Mouse (Mus musculus): Measurements from ENCODE around the gene Spty2d1.
"Not testable (repeated sequence)": the region's sequence is repeated elsewhere in the genome, so short reads cannot be mapped to it uniquely, and the experiment has no call there.

Gene Spty2d1

DNA sequence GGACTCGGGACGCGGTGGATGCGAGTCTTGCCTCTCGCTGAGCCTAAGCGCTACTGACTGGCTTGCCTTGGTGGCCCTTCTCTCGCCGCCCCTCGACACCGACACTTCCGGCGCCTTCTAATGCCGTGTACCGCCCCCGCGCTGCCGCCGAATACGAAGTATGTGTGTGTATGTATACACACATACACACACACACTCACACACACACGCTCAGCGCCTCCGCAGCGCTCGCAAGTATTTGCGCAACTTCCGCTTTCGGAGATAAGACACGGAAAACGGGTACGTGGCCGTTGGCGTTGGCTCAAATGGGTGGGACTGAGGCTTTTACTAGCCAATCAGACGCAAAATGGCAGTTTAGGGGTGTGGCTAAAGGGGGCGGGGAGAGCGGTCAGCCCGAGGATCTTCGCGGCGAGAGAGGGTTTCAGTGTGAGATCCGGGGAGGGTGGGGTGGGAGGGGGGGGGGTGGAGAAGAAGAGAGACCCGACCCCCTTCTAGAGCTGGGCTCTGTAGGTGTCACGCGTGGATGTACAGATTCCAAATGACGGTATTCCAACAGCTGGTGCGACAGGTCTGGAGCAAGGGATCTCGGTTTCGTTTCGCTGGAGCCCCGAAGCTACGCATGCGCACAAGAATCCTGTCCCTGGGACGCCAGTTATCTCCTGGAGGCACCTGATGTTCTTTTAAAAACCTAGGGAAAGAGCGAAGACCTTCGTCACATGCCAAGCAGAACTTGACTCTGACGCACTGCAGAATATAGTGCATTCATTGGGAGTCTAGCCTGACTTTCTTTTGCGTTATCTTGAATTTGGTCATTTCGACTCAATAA is at the start of gene Spty2d1:
TSS of gene Spty2d1 (minus strand) at position 244 of the 826 bp plus-strand sequence.
- DNase-seq (ENCODE audit: extremely low read depth, insufficient read length, low spot score) = peak; percentile 96

DNA sequence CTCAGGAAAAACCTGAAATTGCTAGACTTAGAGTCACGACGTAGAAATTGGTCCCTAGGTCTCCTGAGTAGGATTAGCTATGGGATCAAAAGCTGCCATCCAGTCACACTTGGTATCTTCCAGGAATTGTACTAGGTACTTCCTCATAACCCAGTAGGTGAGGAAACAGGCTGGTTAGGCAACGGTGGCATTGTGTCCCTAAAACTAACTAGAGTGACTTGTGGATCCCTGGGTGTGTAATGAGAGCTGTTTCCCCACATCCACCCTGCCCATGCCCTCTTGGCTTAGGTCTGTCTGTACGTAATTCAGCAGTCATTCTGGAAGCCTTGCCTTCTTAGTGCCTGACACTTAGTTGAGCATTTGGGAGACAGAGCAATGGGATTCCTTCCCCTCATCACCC is 48.1 kb upstream of the Spty2d1 start:
- DNase-seq (ENCODE audit: extremely low read depth, insufficient read length, low spot score) = no peak

DNA sequence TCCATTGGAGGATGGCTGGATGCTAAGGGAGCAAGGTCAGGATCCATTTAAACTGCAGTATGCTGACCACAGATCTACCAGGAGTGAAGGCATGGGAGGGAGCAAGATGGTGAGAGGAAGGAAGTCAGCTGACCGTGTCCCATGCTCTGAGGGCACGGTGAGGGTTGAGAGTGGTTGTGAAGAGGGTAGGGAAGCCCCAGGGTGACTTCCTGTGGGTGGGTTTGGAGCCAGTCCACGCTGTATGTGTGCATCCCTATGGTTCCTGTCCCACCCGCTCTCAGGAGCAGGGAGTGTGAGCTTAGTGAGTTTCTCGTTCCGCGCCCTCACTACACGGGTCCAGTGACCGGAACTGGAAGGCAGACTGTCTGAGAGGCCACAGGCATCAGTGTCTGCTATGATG is 47.5 kb upstream of the Spty2d1 start:
- DNase-seq (ENCODE audit: extremely low read depth, insufficient read length, low spot score) = no peak

DNA sequence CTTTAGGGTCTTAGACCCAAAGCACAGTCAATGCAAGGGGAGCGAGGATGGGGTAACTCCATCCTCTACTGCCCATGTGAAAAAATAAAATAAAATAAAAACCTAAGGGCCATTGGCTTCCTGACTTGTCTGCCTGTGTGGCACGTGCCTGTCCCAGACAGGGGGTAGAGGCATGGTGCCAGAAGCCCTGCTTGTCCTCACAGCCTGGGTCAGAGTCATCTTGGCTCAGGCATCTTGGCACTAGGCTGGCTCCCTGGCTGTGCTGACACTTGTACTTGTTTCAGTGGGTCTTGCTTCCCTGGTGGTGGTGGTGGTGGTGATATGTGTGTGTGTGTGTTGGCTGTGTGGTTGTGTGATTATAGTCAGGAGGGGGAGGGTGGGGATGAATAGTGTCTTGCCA is 46.5 kb upstream of the Spty2d1 start:
- DNase-seq (ENCODE audit: extremely low read depth, insufficient read length, low spot score) = no peak

DNA sequence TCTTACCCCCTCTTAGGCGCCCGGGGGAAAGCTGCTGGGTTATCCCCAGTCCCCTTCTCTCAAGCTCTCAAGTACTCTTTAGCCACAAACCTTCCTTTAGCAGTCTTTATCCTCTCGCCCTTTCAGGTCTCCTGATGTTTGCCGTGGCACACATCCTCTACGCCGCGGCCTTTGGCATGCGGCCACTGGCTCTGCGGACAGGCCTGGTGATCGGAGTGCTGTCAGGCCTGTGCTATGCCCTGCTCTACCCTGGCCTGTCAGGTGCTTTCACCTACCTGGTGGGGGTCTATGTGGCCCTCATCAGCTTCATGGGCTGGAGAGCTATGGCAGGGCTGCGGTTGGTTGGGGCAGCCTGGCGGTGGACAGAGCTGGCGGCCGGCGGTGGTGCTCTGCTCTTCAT is 45.1 kb upstream of the Spty2d1 start:
- DNase-seq (ENCODE audit: extremely low read depth, insufficient read length, low spot score) = no peak

DNA sequence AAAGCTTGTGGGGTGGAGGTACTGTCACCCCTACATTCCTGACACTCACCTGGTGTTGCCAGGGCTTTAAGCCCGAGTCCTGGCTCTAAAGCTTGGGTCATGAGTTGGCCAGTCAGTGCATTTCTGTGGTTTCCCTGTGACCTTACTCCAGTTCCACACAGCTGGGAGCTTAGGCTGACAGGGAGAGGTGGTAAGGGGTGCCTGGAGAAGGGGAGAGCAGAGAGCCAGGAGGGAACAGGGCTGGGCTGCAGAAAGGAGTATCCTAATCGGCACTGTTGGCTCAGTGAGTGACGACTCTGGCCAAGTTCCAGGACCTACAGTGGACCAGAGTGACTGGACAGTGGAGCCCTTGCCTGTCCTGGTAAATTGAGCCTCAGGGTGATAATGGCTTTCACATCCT is 44.1 kb upstream of the Spty2d1 start:
- DNase-seq (ENCODE audit: extremely low read depth, insufficient read length, low spot score) = peak; percentile 75

DNA sequence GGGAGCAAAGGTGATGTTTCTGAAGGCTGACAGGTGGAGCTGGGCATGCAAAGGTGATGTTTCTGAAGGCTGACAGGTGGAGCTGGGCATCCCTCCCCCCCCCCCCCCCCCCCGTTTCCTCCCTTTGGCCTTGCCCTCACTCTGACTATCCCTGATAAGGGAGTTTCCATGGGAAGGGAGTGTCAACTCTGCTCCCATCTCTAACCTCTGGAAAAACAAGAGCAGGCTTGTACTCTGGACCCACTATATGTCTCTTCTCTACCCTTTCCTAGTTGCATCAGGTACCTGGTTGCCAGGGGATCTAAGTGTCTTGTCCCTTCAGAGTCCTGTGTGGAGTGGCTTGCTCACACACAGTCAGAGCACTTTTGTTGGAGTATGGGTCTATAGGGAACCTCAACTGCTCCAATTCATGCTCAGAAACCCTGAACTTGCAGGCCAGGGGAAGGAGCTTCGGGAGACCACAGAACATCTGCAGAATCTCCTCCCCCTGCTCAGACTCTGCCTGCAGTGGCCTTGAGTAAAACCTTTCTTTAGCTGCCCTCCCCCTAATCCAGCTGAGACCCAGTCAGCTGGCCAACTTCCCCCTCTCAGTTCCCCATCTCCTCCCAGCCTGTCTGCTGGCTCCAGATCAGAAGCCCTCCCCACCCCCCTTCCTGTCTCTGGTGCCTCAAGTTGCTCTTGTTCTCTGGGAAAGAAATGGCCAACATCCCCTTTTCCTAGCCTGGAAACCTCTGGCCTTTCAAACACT is 43.4 kb upstream of the Spty2d1 start:
- DNase-seq (ENCODE audit: extremely low read depth, insufficient read length, low spot score) = peak; percentile 63

DNA sequence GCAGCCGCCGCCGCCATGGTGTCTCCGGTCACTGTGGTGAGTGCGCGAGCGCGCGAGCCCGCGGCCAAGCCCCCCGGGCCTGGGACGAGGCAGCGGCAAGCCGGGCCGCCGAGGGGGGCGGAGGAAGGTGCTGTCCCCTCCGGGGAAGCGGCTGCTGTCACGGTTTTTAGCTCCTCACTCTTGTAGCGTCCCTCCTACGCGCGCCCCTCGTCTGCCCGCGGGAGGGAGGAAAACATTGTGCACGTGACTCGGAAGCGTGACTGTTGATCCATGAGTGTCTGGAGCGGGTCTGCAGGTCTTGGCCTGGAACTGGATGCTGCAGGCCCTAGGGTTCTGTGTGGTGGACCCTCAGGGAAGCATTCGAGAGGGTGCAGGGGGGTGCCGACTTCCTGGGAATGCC is 42.6 kb upstream of the Spty2d1 start:
- DNase-seq (ENCODE audit: extremely low read depth, insufficient read length, low spot score) = no peak

DNA sequence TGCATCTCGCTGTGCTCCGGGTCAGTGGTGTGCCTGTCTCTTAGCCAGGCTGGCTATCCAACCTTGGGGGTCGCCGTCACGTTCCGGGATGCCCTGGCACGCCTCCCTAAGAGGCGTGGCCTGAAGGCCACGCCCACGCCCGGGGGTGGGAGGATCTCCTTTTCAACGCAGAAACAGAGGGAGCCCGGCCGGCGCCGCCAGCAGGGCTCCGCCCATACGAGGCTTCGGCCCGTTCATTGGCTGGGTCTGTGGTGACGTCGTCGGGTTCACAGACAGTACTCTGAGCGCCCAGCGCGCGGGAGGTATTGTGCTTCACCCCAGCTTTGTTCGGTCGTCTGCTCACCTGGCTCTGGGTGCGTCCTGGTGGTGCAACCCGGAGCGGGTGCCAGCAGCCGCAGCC is 42.2 kb upstream of the Spty2d1 start, which contains the start of gene Tmem86a:
TSS of gene Tmem86a (plus strand) at position 236 of the 400 bp plus-strand sequence.
- DNase-seq (ENCODE audit: extremely low read depth, insufficient read length, low spot score) = peak; percentile 89

DNA sequence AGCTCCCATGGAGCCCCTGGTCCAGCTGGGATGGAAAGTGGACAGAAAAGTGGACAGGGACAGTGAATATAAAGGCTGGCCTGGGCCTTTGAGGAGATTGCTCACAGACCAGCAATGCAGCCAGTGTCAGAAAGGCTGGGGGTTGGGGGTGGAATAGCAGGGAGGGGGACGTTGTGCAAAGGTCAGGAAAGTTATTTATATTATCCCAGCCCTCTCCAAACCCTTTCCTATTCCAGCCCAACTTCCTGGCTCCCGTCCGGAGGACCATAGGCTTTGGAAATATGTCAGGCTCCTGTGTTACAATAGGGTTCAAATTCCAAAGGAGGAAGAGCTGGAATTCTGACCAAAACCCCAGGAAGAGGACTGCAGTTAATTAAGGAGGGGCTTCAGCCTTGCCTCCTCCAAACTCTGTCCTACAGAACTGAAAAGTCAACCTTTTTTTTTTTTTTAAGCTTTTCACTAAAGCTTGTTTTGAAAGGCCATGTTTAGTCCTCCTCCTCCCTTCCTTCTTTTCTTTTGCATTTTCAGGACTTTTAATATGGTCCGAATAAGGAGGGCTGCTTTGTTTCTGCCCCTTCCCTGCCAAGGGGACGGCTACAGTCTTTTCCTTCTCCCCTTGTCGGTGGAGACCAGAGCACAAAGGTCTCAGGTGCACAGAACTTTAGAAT is 34.7 kb upstream of the Spty2d1 start:
- peak; percentile 21 for DNase-seq (ENCODE audit: extremely low read depth, insufficient read length, low spot score)

DNA sequence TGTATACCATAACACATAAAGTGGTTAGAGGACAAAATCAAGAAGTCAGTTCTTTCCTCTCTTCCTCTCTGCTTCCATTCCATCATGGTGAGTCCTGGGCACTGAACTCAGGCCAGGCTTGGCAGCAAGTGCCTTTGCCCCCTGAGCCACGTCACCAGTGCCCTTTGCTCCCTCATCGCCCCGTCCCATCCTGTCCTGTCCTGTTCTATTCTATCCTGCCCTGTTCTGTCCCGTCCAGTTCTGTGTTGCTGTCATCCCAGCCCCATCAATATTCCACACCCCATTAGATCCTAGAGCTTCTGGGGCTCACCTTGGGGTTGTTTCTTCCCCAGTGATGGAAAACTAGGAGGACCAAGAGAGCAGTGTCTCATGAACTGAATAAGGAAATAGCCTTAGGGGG is 33.9 kb upstream of the Spty2d1 start:
- DNase-seq (ENCODE audit: extremely low read depth, insufficient read length, low spot score) = no peak

DNA sequence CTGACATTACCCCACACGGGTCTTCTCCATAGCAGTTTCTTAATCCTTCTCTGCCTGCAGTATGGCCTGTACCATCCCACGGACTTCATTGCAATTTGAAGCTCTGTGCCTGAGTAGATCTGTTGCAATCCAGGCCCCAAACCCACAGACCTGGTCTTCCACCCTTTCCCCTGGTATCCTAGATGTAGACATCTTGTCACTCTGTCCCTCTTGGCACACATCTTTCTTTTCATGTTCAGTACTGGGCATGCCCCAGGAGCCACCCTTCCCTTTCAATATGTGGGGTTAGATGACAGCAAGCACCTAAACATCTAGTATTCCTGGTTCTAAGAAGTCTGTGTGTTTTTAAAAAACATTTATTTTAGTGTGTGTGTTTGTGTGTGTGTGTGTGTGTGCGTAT is 33.5 kb upstream of the Spty2d1 start:
- no peak for DNase-seq (ENCODE audit: extremely low read depth, insufficient read length, low spot score)

DNA sequence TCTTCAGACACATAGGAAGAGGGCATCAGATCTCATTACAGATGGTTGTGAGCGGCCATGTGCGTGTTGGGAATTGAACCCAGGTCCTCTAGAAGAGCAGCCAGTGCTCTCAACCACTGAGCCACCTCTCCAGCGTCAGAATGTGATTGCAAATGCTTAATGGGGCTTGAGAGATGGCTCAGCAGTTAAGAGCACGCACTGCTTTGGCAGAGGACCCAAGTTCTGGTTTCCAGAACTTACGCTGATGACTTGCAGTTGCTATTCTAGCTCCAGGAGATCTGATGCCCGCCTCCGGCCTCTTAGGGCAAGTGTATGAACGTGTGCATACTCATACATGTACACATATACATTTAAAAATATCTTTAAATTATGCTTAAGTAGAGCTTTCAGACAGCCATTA is 27.2 kb upstream of the Spty2d1 start:
- no peak for DNase-seq (ENCODE audit: extremely low read depth, insufficient read length, low spot score)

DNA sequence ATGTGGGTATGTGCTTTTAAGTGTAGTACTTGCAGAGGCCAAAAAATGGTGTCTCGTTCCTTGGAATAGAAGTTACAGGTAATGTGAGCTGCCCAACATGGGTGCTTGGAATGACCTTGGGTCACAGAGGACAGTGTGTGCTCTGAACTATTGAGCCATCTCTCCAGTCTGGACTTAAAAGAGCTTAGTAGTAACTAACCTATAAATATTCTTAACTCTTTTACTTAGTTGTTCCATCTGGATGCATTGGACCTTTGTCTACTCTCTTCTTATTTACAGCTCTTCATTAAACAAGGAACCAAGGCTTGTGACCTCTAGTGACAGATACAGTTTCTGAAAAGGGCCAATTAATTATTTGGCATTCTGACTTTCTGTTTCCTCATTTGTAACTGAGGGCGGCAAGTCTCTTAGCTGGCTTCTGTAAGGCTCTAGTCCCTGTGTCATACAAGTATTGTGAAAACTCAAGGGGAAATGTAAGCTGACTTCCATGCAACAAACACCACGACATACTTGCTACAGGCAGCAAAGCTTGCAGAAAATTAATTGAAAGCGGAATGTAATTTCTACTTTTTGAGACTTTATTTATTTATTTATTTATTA is 26.7 kb upstream of the Spty2d1 start:
- no peak for DNase-seq (ENCODE audit: extremely low read depth, insufficient read length, low spot score)

DNA sequence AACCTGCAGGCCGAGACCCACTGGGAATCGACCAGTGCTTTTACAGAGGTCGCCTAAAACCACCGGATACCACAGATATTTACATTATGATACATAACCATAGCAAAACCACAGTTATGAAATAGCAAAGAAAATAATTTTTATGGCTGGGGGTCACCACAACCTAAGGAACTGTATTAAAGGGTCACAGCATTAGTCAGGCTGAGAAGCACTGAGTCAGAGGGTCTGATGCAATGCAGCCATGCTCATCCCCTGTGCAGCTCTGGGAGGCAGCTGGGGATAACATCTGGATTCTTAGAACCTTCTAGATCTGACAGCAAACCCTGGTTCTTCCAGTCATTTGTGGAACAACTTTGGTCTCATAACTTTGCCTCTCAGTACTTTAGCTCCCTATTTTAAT is 23.2 kb upstream of the Spty2d1 start:
- DNase-seq (ENCODE audit: extremely low read depth, insufficient read length, low spot score) = peak; percentile 65

DNA sequence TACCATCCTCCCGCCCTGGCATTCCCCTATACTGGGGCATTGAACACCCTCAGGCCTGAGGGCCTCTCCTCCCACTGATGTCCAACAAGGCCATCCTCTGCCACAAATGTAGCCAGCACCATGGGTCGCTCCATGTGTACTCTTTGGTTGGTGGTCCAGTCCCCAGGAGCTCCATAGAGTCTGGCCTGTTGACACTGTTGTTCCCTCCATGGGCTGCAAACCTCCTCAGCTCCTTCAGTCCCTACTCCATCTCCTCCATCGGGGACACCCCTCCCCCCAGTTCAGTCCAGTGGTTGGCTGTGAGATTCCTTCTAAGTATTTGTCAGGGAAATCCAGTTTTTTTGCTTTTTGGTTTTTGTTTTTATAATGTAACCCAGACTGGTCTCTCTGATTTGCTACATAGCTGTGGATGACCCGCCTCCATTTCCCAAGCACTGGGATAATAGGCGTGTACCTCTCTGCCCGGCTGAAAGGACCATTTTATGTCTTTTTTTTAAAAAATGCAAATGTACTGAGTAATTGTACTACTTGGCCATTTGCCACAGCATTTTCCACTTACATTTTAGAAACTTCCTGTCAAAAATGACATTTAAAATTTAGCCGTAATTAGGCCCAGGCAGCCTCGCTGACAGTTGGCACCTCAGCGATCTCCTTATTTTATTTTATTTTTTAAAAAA is 22.4 kb upstream of the Spty2d1 start:
- DNase-seq (ENCODE audit: extremely low read depth, insufficient read length, low spot score) = peak; percentile 66

DNA sequence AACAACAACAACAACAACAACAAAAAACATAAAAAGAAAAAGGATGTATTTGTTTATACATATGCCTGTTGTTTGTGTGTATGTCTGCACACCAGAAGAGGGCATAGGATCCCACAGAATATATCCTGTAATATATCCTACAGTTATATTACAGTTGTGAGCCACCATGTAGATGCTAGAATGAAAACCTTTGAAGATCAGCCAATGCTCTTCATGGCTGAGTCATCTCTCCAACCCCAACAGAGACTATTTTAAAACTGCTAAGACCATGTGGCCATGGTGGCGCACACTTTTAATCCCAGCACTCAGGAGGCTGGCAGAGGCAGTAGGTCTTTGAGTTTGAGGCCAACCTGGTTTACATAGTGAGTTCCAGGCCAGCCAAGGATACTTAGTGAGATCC is 19.3 kb upstream of the Spty2d1 start:
- DNase-seq (ENCODE audit: extremely low read depth, insufficient read length, low spot score) = peak; percentile 38

DNA sequence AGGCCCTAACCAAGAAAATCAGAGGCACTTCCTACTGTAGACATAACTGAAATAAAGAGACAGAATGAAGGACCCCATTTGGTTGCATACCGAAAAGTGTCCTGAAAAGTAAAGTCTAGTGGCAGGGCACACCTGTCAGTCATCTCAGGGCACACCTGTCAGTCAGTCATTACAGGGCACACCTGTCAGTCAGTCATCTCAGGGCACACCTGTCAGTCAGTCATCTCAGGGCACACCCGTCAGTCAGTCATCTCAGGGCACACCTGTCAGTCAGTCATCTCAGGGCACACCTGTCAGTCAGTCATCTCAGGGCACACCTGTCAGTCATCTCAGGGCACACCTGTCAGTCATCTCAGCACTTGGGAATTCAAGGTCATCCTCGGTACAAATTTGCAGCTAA is 18.7 kb upstream of the Spty2d1 start:
- not testable (repeated sequence) for DNase-seq (ENCODE audit: extremely low read depth, insufficient read length, low spot score)

DNA sequence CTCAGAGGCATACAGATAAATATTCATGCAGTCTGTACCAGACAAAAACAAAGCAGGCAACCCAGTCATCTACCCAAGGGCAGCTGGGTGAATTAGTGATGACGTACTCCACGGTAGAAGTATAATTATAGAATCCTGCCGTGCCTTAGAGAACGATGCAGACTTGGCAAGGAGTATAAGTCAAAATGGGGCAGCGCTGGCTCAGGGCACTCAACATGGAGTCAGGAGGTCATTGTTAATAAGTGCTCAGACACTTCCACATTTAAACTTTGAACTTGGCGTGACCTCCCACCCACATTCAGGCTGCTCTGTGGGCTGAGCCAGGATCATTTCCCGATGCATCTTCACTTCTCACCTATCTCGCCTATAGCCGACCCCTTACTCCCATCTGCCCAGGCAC is 17.2 kb upstream of the Spty2d1 start:
- DNase-seq (ENCODE audit: extremely low read depth, insufficient read length, low spot score) = no peak

DNA sequence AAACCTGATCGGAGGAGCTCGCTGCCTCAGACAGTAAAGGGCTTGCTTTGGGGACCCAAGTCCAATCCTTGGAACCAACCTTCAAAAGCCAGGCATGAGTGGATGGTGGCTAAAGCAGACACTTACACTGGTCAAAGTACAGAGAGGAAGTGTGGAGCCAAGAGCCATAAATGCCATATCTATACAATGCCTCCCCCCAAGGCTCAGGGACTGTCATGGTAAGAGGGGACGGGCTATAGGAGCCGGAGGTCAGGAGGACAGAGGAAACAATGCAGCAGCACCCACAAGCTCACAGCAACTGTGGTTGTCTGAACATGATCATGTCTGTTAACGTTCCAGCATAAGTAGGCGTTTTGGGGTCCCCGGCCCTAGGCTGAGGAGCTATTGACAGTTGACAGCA is 16.2 kb upstream of the Spty2d1 start:
- no peak for DNase-seq (ENCODE audit: extremely low read depth, insufficient read length, low spot score)

DNA sequence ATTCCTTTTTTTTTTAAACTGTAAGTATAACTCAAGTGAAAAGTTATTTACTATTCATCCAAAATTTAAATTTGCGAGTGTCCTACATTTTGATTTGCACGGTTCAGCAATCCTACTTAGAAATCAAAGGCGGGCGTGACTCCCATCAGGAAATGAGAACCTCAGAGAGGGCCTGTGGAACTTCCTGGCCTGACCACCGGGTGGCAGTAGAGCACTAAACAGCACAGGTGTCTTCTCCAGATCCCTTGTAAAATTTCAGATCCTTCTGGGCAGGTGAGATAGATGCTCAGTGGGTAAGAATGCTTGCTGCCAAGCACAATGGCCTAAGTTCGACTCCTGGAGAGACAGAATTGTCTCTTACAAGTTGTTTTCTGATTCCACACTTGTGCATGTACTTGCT is 15.3 kb upstream of the Spty2d1 start:
- DNase-seq (ENCODE audit: extremely low read depth, insufficient read length, low spot score) = peak; percentile 49

Measured in 3134 (cell line).